ENCODE assay signal across 10 mouse cellular contexts in genomic region chr1:165105270-165106010, GRCm38 (mm10). TPM values are rescaled to one million over a fixed set of nuclear protein-coding genes. Genes with fewer than 3 reads are reported as not detected.
A peak's percentile ranks its signal among the peaks of the same experiment; 100 is the strongest.
DNase-seq lines count a peak whose midpoint lies in the region; ATAC-seq and TF ChIP-seq lines count a peak whose summit lies in the region.
"Had no signal": no experiment of that assay in that cellular context is flagged by ENCODE, and none has a peak within 500 bp of the region (broad histone marks: within the 10 kb centered on the region; RNA-seq: fewer than 3 reads in every experiment).

No protein-coding gene starts in this region.

- no peaks in the 10 kb centered on the region for H3K36me3 ChIP-seq in thymus, adult 2 months (ENCODE audit: control insufficient read depth, insufficient read depth, low read length)

- no peaks in the 10 kb centered on the region for H3K27me3 ChIP-seq in thymus, adult 2 months (ENCODE audit: control insufficient read depth, insufficient read depth, low read length)

- peak; percentile 85 for ATAC-seq in erythroblast, adult 5-6 weeks (replicated peaks; ENCODE audit: low FRiP score, poor library complexity, severe bottlenecking)
- ATAC-seq in megakaryocyte-erythroid progenitor cell, adult 5-6 weeks (replicated peaks; ENCODE audit: low FRiP score, low TSS enrichment, poor library complexity, severe bottlenecking), result peak; percentile 89

- no peak for TF ChIP-seq CTCF in layer of hippocampus, adult 2 months (conservative IDR thresholded peaks at IDR 0.05)
- TF ChIP-seq CTCF in bone marrow, adult 2 months (IDR thresholded peaks at IDR 0.05; ENCODE audit: control insufficient read depth, insufficient read depth, low read length), result no peak
- no peak for TF ChIP-seq CTCF in thymus, adult 2 months (IDR thresholded peaks at IDR 0.05; ENCODE audit: borderline replicate concordance, control insufficient read depth, extremely low read depth, insufficient read depth, low read length, poor library complexity)

- H3K4me3 ChIP-seq in layer of hippocampus, adult 2 months, result no peak overlapping the region
- H3K4me3 ChIP-seq in bone marrow, adult 2 months (replicated peaks; ENCODE audit: control insufficient read depth, low read depth, low read length), result peak overlapping the region; percentile 24
- no peak overlapping the region for H3K4me3 ChIP-seq in thymus, adult 2 months (ENCODE audit: control insufficient read depth, insufficient read depth, low read length)

- peaks cover 1% of the 10 kb centered on the region; the same call in 1 of the 2 replicates for H3K4me1 ChIP-seq in bone marrow, adult 2 months (ENCODE audit: control insufficient read depth, insufficient read depth, low read length)
- H3K4me1 ChIP-seq in thymus, adult 2 months (replicated peaks; ENCODE audit: control insufficient read depth, insufficient read depth, low read length), result no peaks in the 10 kb centered on the region

- DNase-seq in layer of hippocampus, adult 2 months (ENCODE audit: low spot score in 2 of 2), result peak in 1 of 2 experiments; percentile 23
- no peak for DNase-seq in layer of hippocampus, adult 8-10 months (ENCODE audit: low spot score in 2 of 2)
- DNase-seq in thymus, adult 2 months, result no peak
- no peak for DNase-seq in testis, postnatal 10 days (ENCODE audit: low spot score)
- DNase-seq: cerebellum, adult 18-20 months had no signal

- 41% methylated on average over 9 of the region's 9 CpGs for WGBS in bone marrow, adult 2 months
- WGBS in thymus, adult 2 months, result 78% methylated on average over 9 of the region's 9 CpGs

- TF ChIP-seq POLR2A in bone marrow, adult 2 months (IDR thresholded peaks at IDR 0.05; ENCODE audit: borderline replicate concordance, control insufficient read depth, low read depth, low read length), result no peak
- no peak for TF ChIP-seq POLR2A in thymus, adult 2 months (IDR thresholded peaks at IDR 0.05; ENCODE audit: control insufficient read depth, extremely low read depth, insufficient read depth, low read length, poor library complexity)

- H3K27ac ChIP-seq in layer of hippocampus, adult 2 months, result peak overlapping the region; percentile 85
- peak overlapping the region; percentile 81 for H3K27ac ChIP-seq in bone marrow, adult 2 months (ENCODE audit: control insufficient read depth, insufficient read depth, low read depth, low read length, poor library complexity)
- H3K27ac ChIP-seq in thymus, adult 2 months (ENCODE audit: control insufficient read depth, insufficient read depth, low read length), result no peak overlapping the region

RNA-seq across cellular contexts. Expression of gene Tbx19, which starts 55.1 kb away (rescaled TPM):
- total RNA-seq in layer of hippocampus, adult 2 months (2021), result not detected
- not detected for total RNA-seq in layer of hippocampus, adult 8-10 months (2022)
- polyA plus RNA-seq in bone marrow, adult 2 months (2011; ENCODE audit: insufficient read depth, insufficient read length, low replicate concordance, missing spikeins), result not detected in 2 replicates
- total RNA-seq in erythroblast, adult 5-6 weeks (2015; ENCODE audit: low replicate concordance), result not detected in 2 replicates
- total RNA-seq in erythroblast, adult 5-6 weeks (2017; ENCODE audit: low replicate concordance), result not detected in 2 replicates
- total RNA-seq in megakaryocyte-erythroid progenitor cell, adult 5-6 weeks (2014; fragmentation: Nextera tagmentation), result not detected in 2 replicates
- not detected in 2 replicates for total RNA-seq in megakaryocyte-erythroid progenitor cell, adult 5-6 weeks (2017)
- 9.6 and 10.3 TPM in 2 replicates for polyA plus RNA-seq in thymus, adult 2 months (2012; rRNA removed)
- polyA plus RNA-seq: kidney, embryonic 14.5 days; limb, embryonic 14.5 days had no signal
